Mouse (Mus musculus) liver, embryonic 12.5 days (tissue): ENCODE data around the gene Syn3. TPM values are rescaled to one million over a fixed set of nuclear protein-coding genes. Genes with fewer than 3 reads are reported as not detected.

Source experiments
- ATAC-seq: fragments of 200-750 bp; cut with Nextera tagmentation; 2 replicates; pipeline ENCODE4 v1.8.0; 2017; ENCODE audit warnings: moderate number of reproducible peaks, mild to moderate bottlenecking, moderate library complexity
- H3K27ac ChIP-seq: fragments of 300-500 bp; sonication (generic); 2 replicates; pipeline ENCODE4 v1.5.1; 2016; ENCODE audit warnings: mild to moderate bottlenecking
- H3K27me3 ChIP-seq: fragments of 300-500 bp; sonication (generic); replicated peaks from 2 replicates; pipeline ENCODE4 v1.6.1; 2016; ENCODE audit warnings: mild to moderate bottlenecking, moderate library complexity
- H3K36me3 ChIP-seq: fragments of 300-500 bp; sonication (generic); 2 replicates; pipeline ENCODE4 v1.6.1; 2016; ENCODE audit warnings: mild to moderate bottlenecking, moderate library complexity
- H3K4me1 ChIP-seq: fragments of 300-500 bp; sonication (generic); 2 replicates; pipeline ENCODE4 v1.6.1; 2016
- H3K4me2 ChIP-seq: fragments of 300-500 bp; sonication (generic); 2 replicates; pipeline ENCODE4 v1.6.1; 2016; ENCODE audit warnings: mild to moderate bottlenecking, moderate library complexity
- H3K4me3 ChIP-seq: fragments of 300-500 bp; sonication (generic); 2 replicates; pipeline ENCODE4 v1.5.1; 2016; ENCODE audit warnings: mild to moderate bottlenecking, moderate library complexity
- H3K9ac ChIP-seq: fragments of 300-500 bp; sonication (generic); 2 replicates; pipeline ENCODE4 v1.6.1; 2016; ENCODE audit warnings: mild to moderate bottlenecking, moderate library complexity
- H3K9me3 ChIP-seq: fragments of 300-500 bp; sonication (generic); replicated peaks from 2 replicates; pipeline ENCODE4 v1.6.1; 2016; ENCODE audit warnings: mild to moderate bottlenecking, moderate library complexity
- WGBS: fragments of 180-500 bp; shearing (Covaris S2); methylation state at CpG from one replicate; pipeline ENCODE4 v1.1.7; 2016; ENCODE audit not compliant: insufficient replicate concordance; 5-methylcytosine and 5-hydroxymethylcytosine counted together
- polyA plus RNA-seq: library from polyadenylated mRNA; unstranded; fragments of >200 nt; fragmentation: Nextera tagmentation; extraction: Ambion mirVana; gene quantifications from 2 replicates; pipeline ENCODE4 v1.2.1, GENCODE M21; 2016

Syn3 gene
- polyA plus RNA-seq, 1 experiment from 2014 or later: 0.57 TPM

DNA sequence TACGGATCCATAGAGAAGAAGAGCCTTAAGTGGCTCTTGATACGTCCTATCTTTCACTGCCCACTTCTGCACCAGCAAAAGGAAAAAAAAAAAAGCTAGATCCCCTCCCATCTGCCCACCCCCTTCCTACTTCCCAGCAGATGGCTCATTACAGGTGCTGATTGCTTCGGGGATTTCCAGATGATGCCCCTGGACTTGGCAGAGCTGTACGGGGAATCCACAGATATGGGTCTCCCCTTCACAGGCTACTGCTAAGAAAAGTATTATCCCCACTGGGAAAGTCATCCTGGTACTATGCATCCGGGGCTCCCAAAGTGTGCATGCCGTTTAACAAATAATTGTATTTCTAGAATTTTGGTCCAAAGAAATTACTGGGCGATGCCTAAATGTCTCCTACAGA lies 181.1 kb downstream of the Syn3 start:
- Histone ChIP-seq H3K9me3 (no peaks in the 10 kb centered on the region), H3K4me1 (no peaks in the 10 kb centered on the region; the same call in 1 of the 2 replicates), H3K27ac (no peak overlapping the region), H3K27me3 (no peaks in the 10 kb centered on the region), H3K36me3 (no peaks in the 10 kb centered on the region), H3K4me2 (no peak overlapping the region), H3K9ac (no peak overlapping the region), H3K4me3 (no peak overlapping the region)
- whole genome bisulfite sequencing: 69% methylated on average over 7 of the region's 7 CpGs
- ATAC-seq: no peak

DNA sequence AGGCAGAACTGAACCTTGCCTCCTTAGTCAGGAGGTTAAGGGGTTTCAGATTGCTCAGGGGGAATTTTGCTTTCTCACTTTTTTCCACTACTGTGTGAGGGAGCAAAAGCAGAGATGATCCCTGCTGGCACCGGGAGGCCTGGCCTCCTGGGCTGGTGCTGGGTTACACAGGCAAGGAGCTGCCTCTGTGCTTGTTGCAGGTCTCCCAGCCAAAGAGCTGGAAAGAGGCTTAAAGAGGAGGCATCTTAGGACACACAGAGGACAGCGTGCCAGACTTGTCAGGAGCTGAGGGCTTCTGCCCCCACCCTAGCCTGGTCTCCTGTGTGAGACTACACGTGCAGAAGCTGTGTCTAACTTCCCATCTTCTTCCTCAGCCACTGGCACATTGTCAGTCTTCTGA lies 183.2 kb downstream of the Syn3 start:
- Histone ChIP-seq H3K9me3 (no peaks in the 10 kb centered on the region), H3K4me2 (no peak overlapping the region), H3K4me1 (no peaks in the 10 kb centered on the region; the same call in 1 of the 2 replicates), H3K9ac (no peak overlapping the region), H3K27me3 (no peaks in the 10 kb centered on the region), H3K4me3 (no peak overlapping the region), H3K36me3 (no peaks in the 10 kb centered on the region), H3K27ac (no peak overlapping the region)
- 54% methylated on average over 3 of the region's 3 CpGs for WGBS
- ATAC-seq: no peak

DNA sequence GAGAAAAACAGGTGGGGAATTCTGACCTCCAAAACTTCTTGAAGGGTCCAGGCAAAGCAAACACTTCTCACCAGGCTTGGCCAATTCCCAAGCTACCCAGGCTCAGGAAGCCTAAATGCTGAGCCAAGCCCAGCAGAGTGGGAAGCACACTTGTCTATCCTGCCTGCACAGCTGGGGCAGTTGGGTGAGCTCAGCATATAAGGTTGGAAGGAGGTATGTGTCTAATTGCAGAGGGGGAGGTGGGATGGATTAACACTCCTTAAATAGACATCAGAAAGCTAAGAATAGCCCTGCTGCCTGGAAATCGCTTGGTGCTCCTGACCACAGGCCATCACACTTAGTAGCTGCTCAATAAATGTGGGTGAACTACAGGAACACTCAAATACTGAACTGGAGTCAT lies 185.2 kb downstream of the Syn3 start:
- no peak overlapping the region for H3K9ac ChIP-seq
- WGBS: 59% methylated on average over 1 of the region's 1 CpGs
- no peak for ATAC-seq
- H3K4me2 ChIP-seq: no peak overlapping the region
- no peak overlapping the region for H3K4me3 ChIP-seq
- H3K27me3 ChIP-seq: no peaks in the 10 kb centered on the region
- H3K9me3 ChIP-seq: no peaks in the 10 kb centered on the region
- no peak overlapping the region for H3K27ac ChIP-seq
- H3K4me1 ChIP-seq: no peaks in the 10 kb centered on the region; the same call in 1 of the 2 replicates
- H3K36me3 ChIP-seq: no peaks in the 10 kb centered on the region

DNA sequence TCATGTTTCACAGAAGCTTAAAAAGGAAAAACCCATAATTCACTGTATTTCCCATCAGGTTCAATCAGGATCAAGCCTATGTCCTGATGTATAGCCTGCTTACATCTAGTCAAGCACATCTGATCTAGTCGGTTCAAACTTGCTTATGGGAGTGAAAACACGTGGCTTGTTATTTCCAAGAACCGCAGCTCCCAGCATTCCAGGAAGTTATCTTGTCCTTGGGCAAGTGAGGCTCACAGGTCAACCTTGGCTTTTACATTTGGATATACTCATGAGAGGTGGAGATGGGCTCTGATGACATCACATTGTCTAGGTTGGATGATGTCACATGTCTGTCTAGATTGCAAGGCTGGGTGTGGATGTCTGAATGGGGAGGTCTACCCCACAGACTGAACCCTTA lies 185.7 kb downstream of the Syn3 start:
- H3K4me2 ChIP-seq: no peak overlapping the region
- no peaks in the 10 kb centered on the region for H3K27me3 ChIP-seq
- no peaks in the 10 kb centered on the region for H3K36me3 ChIP-seq
- H3K4me1 ChIP-seq: no peaks in the 10 kb centered on the region; the same call in 1 of the 2 replicates
- H3K4me3 ChIP-seq: no peak overlapping the region
- 74% methylated on average over 3 of the region's 3 CpGs for WGBS
- no peak overlapping the region for H3K27ac ChIP-seq
- no peaks in the 10 kb centered on the region for H3K9me3 ChIP-seq
- ATAC-seq: no peak
- no peak overlapping the region for H3K9ac ChIP-seq

DNA sequence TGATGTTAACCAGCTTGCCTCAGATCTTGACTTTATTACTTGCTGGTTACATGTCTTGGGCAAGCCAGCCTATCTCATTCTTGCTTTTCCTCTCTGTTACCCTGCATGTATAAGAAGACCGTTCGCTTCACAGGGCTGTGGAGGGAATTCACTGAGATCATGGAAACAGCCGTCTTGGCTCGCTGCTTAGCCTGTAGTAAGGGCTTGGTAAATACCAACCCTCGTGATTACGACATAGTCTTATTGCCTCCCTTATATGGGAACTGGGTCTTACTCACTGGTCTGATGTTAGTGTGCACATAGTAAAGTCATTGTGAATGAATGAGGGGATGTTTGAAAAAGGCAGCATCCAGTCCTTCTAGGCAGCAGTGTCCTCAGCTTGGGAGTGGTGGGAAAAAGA lies 188.2 kb downstream of the Syn3 start:
- ATAC-seq: no peak
- H3K9me3 ChIP-seq: no peaks in the 10 kb centered on the region
- H3K4me1 ChIP-seq: no peaks in the 10 kb centered on the region; the same call in 1 of the 2 replicates
- no peak overlapping the region for H3K27ac ChIP-seq
- no peaks in the 10 kb centered on the region for H3K36me3 ChIP-seq
- no peak overlapping the region for H3K9ac ChIP-seq
- no peak overlapping the region for H3K4me3 ChIP-seq
- 64% methylated on average over 6 of the region's 6 CpGs for WGBS
- H3K27me3 ChIP-seq: no peaks in the 10 kb centered on the region
- H3K4me2 ChIP-seq: no peak overlapping the region

DNA sequence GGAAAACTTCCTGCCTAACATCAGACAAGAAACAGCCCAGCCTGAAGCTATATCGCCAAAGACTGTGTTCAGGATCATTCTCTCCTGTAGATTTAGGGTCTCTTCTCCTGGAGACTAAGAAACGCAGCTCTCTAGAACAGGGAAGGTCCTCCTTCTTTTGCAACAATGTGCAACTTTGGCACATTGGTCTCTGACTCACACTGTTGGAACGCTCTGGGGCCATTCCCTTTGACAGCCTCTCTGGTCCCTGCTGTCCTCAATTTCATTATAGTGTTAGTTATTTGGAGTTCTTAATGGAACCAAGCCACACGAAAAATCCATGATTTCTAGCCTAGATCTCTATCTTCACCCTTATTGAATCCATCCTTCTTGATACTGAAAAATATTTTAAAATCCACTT lies 191.5 kb downstream of the Syn3 start:
- Histone ChIP-seq H3K4me3 (no peak overlapping the region), H3K4me1 (peaks cover 14% of the 10 kb centered on the region), H3K36me3 (no peaks in the 10 kb centered on the region), H3K9me3 (no peaks in the 10 kb centered on the region), H3K9ac (no peak overlapping the region), H3K4me2 (no peak overlapping the region), H3K27ac (no peak overlapping the region), H3K27me3 (peaks cover 1% of the 10 kb centered on the region)
- ATAC-seq: no peak
- WGBS: 66% methylated on average over 4 of the region's 4 CpGs

DNA sequence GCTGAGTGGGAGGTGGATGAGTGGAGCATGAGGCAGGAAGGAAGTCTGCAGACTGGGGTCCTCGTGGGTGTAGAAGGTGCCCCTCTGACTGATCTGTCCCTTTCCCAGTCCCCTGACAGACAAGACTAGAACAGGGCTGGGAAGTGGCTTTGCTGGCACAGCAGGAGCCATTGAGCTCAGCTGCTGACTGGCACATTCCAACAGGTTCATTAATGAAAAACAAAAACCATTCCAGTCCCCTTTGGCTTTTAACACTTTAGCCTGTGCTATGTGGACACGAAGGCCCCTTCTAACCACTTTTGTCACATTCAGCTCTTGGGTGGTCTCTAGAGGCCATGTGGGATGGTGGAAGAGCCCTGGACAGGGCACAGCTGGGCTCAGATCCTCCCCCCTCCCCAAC lies 194.1 kb downstream of the Syn3 start:
- Histone ChIP-seq H3K4me3 (no peak overlapping the region), H3K27ac (no peak overlapping the region), H3K36me3 (no peaks in the 10 kb centered on the region), H3K4me1 (peaks cover 36% of the 10 kb centered on the region), H3K27me3 (peaks cover 28% of the 10 kb centered on the region), H3K9ac (no peak overlapping the region), H3K4me2 (no peak overlapping the region), H3K9me3 (no peaks in the 10 kb centered on the region)
- 13% methylated on average over 2 of the region's 2 CpGs for WGBS
- ATAC-seq: no peak

DNA sequence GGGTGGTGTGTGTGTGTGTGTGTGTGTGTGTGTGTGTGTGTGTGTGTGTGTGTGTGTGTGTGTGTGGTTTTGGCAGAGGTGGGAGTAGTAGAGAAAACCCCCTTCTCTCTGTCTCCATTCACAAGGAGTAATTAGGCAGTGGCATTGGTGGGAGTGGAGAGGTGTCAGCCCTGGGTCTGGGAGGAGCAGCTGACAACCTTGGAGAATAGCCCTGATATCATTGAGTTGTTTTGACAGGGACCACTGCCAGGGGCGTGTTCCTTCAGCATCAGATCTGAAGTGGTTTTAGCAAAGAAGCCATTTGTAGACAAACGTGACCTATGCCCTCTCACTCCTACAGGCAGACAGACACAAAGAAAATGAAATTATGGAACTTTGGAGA lies 195.2 kb downstream of the Syn3 start:
- Histone ChIP-seq H3K27ac (no peak overlapping the region), H3K9ac (no peak overlapping the region), H3K4me3 (no peak overlapping the region), H3K4me1 (peaks cover 36% of the 10 kb centered on the region), H3K4me2 (0 out of 2 replicates have a peak overlapping the region, but pooled peaks have one; percentile 23), H3K27me3 (peaks cover 39% of the 10 kb centered on the region), H3K9me3 (no peaks in the 10 kb centered on the region), H3K36me3 (no peaks in the 10 kb centered on the region)
- 52% methylated on average over 2 of the region's 2 CpGs for WGBS
- no peak for ATAC-seq

DNA sequence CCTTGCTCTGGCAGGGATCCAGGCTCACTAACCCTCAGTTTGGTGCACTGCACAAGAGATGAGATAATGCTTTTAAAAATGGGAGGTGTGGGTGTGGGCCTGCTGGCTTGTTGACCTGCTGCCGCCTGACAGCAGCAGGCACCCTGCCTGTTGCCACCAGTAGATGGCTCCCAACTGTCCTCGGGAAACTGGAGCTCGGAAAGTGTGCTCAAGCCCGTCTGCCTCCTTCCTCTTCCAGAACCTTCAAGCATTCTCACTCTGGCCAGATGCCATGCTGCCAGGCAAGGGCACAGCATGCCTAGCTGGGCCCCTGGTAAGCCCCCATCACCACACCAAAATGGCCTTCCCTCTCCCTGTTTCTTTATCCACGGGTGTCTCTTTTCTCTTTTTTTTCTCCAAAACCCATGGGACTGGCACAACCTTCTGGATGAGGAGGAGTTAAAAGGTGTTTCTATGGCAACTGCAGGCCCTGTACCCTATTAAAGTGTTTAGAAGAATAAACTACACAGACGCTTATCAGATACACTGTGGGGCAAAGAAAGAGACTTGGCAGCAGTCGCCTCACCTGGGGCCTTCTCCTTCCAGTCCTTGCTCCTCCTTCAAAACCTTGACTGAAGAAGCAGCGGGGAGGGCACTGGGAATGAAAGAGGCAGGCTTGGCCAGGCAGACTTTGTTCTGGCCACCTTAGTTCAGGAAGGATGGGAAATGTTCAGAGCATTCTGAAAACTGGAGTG lies 195.8 kb downstream of the Syn3 start:
- no peak overlapping the region for H3K27ac ChIP-seq
- H3K9me3 ChIP-seq: no peaks in the 10 kb centered on the region
- H3K4me3 ChIP-seq: 0 out of 2 replicates have a peak overlapping the region, but pooled peaks have one; percentile 56
- H3K36me3 ChIP-seq: no peaks in the 10 kb centered on the region
- peak; percentile 82 for ATAC-seq
- WGBS: 32% methylated on average over 8 of the region's 8 CpGs
- H3K4me1 ChIP-seq: peaks cover 36% of the 10 kb centered on the region
- H3K4me2 ChIP-seq: peak overlapping the region; percentile 86; the same call in 1 of the 2 replicates
- 0 out of 2 replicates have a peak overlapping the region, but pooled peaks have one; percentile 22 for H3K9ac ChIP-seq
- H3K27me3 ChIP-seq: peaks cover 44% of the 10 kb centered on the region

DNA sequence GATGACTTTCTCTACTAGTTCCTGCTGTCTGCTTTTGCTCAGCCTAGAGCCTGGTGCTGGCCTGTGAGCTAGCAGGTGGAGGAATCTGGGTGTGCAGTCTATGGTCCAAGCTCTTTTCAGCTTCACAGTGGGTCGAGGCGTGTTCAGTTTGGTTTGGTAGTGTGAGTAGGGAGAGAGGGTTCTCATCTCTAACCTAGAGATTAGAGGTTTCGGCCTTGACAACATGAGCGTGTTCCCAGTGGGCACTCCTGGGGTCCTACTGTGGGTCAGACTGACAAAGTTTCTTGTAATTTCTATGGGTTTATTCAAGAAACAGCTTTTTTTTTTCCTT lies 196.4 kb downstream of the Syn3 start:
- ATAC-seq: no peak
- 0 out of 2 replicates have a peak overlapping the region, but pooled peaks have one; percentile 56 for H3K4me3 ChIP-seq
- H3K9ac ChIP-seq: no peak overlapping the region
- H3K4me1 ChIP-seq: peaks cover 36% of the 10 kb centered on the region
- no peaks in the 10 kb centered on the region for H3K36me3 ChIP-seq
- peaks cover 51% of the 10 kb centered on the region for H3K27me3 ChIP-seq
- WGBS: 68% methylated on average over 4 of the region's 4 CpGs
- H3K27ac ChIP-seq: peak overlapping the region; percentile 24; the same call in 1 of the 2 replicates
- H3K4me2 ChIP-seq: peak overlapping the region; percentile 86
- no peaks in the 10 kb centered on the region for H3K9me3 ChIP-seq

DNA sequence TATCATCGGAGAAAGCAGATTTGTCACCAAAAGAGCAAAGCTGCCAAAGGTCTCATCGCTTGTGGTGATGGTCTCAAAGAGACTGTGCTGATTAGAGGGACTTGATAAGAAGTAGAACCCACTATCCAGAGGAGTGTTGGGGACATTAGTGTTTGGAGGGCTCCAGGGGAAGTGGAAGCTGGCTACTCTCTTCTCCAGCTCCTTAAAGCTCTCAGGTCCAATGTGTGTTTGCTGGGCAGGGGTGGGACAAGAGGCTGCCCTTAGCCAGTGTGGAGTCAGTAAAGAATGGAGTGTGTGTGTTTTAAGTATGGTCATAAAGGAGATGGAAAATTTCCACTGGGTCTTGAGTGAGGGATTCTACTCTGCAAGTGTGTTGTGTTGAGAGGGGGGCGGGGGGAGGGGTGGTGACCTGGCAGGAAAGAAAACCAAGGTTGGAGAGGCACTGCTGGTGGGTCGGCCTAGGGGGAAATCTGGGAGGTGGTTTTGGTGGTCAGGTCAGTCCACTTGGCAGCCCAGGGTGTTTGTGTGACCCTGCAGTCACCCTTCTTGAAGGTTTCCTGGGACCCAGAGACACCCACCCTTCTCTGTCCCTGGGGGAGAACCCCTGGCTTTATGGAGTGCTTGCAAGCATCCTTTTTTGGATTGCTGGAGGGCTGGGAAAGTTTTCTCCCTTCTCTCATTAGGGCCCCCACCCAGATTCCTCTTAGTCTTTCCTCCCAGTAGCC lies 196.9 kb downstream of the Syn3 start:
- Histone ChIP-seq H3K9me3 (no peaks in the 10 kb centered on the region), H3K36me3 (no peaks in the 10 kb centered on the region), H3K4me1 (peaks cover 36% of the 10 kb centered on the region), H3K4me2 (peak overlapping the region; percentile 86), H3K4me3 (peak overlapping the region; percentile 56), H3K27ac (peak overlapping the region; percentile 24; the same call in 1 of the 2 replicates), H3K27me3 (peaks cover 56% of the 10 kb centered on the region), H3K9ac (no peak overlapping the region)
- 15% methylated on average over 4 of the region's 4 CpGs for WGBS
- no peak for ATAC-seq

DNA sequence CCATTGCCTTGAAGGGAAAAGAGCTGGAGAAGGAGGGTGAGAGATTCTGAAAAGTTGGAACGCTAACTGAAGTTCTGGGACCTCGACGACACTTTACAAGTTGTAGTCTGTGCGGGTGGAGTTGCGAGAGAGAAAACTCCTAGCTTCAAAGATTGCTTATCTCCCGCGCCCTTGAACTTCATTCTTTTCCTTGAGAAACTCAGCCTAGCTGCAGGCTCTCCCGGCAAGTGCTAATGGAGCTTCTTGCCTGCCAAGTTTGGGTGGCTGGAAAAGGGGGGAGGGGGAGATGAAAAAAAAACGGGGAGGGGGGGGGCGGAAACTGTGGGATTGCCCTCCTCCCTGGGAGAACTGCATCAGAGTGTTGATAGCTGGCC lies 197.6 kb downstream of the Syn3 start:
- Histone ChIP-seq H3K27ac (no peak overlapping the region), H3K4me2 (peak overlapping the region; percentile 86), H3K36me3 (no peaks in the 10 kb centered on the region), H3K4me1 (peaks cover 36% of the 10 kb centered on the region), H3K4me3 (peak overlapping the region; percentile 56), H3K9me3 (no peaks in the 10 kb centered on the region), H3K27me3 (peaks cover 59% of the 10 kb centered on the region), H3K9ac (peak overlapping the region; percentile 61)
- 4% methylated on average over 10 of the region's 10 CpGs for WGBS
- ATAC-seq: no peak
